Mouse (Mus musculus) intestine, embryonic 15.5 days (tissue): ENCODE results near the gene Lcn2. TPM values are rescaled to one million over a fixed set of nuclear protein-coding genes. Genes with fewer than 3 reads are reported as not detected.

Experiments used
- ATAC-seq: fragments of 200-750 bp; cut with Nextera tagmentation; 2 replicates; pipeline ENCODE4 v1.8.0; 2017; ENCODE audit warnings: moderate TSS enrichment, moderate library complexity
- H3K27ac ChIP-seq: fragments of 300-500 bp; sonication (generic); 2 replicates; pipeline ENCODE4 v1.5.1; 2015; ENCODE audit warnings: mild to moderate bottlenecking, inconsistent platforms
- H3K27me3 ChIP-seq: fragments of 300-500 bp; sonication (generic); replicated peaks from 2 replicates; pipeline ENCODE4 v1.6.1; 2015; ENCODE audit warnings: inconsistent platforms
- H3K36me3 ChIP-seq: fragments of 300-500 bp; sonication (generic); 2 replicates; pipeline ENCODE4 v1.6.1; 2015; ENCODE audit warnings: inconsistent platforms
- H3K4me1 ChIP-seq: fragments of 300-500 bp; sonication (generic); replicated peaks from 2 replicates; pipeline ENCODE4 v1.6.1; 2015; ENCODE audit warnings: inconsistent platforms
- H3K4me2 ChIP-seq: fragments of 300-500 bp; sonication (generic); replicated peaks from 2 replicates; pipeline ENCODE4 v1.6.1; 2015; ENCODE audit warnings: mild to moderate bottlenecking, inconsistent platforms
- H3K4me3 ChIP-seq: fragments of 300-500 bp; sonication (generic); replicated peaks from 2 replicates; pipeline ENCODE4 v1.5.1; 2015; ENCODE audit warnings: inconsistent platforms
- H3K9ac ChIP-seq: fragments of 300-500 bp; sonication (generic); 2 replicates; pipeline ENCODE4 v1.6.1; 2015; ENCODE audit warnings: inconsistent platforms
- H3K9me3 ChIP-seq: fragments of 300-500 bp; sonication (generic); 2 replicates; pipeline ENCODE4 v1.6.1; 2016; ENCODE audit warnings: inconsistent platforms
- WGBS: fragments of 180-500 bp; shearing (Covaris S2); methylation state at CpG from one replicate; pipeline ENCODE4 v1.1.7; 2015; 5-methylcytosine and 5-hydroxymethylcytosine counted together
- polyA plus RNA-seq: library from polyadenylated mRNA; unstranded; fragments of >200 nt; fragmentation: Nextera tagmentation; extraction: Ambion mirVana; gene quantifications from 2 replicates; pipeline ENCODE4 v1.2.1, GENCODE M21; 2015

Gene Lcn2
- polyA plus RNA-seq, 1 experiment from 2014 or later, result 1.8 TPM

GRCm38 (mm10) chr2:32408429-32409424, 20.7 kb upstream of the Lcn2 start:
- no peak overlapping the region for H3K27ac ChIP-seq
- H3K4me1 ChIP-seq, result 0 out of 2 replicates have a peak, but pooled peaks cover 5% of the 10 kb centered on the region
- no peak overlapping the region for H3K4me3 ChIP-seq
- no peaks in the 10 kb centered on the region for H3K36me3 ChIP-seq
- H3K9ac ChIP-seq, result no peak overlapping the region
- peak; percentile 21; the same call in 1 of the 2 replicates for ATAC-seq
- 61% methylated on average over 25 of the region's 25 CpGs for WGBS
- no peak overlapping the region for H3K4me2 ChIP-seq
- H3K27me3 ChIP-seq, result no peaks in the 10 kb centered on the region
- H3K9me3 ChIP-seq, result no peaks in the 10 kb centered on the region

GRCm38 (mm10) chr2:32407144-32407824, 19.2 kb upstream of the Lcn2 start:
- H3K27me3 ChIP-seq, result no peaks in the 10 kb centered on the region
- H3K4me2 ChIP-seq, result no peak overlapping the region
- ATAC-seq, result no peak
- peaks cover 6% of the 10 kb centered on the region for H3K36me3 ChIP-seq
- WGBS, result 82% methylated on average over 7 of the region's 7 CpGs
- H3K4me3 ChIP-seq, result no peak overlapping the region
- no peak overlapping the region for H3K27ac ChIP-seq
- H3K9ac ChIP-seq, result no peak overlapping the region
- no peaks in the 10 kb centered on the region for H3K9me3 ChIP-seq
- 0 out of 2 replicates have a peak, but pooled peaks cover 5% of the 10 kb centered on the region for H3K4me1 ChIP-seq

- Histone ChIP-seq H3K27me3 (no peaks in the 10 kb centered on the region), H3K4me3 (no peak overlapping the region), H3K4me1 (peaks cover 9% of the 10 kb centered on the region; the same call in 1 of the 2 replicates), H3K4me2 (no peak overlapping the region), H3K9ac (no peak overlapping the region), H3K36me3 (peaks cover 20% of the 10 kb centered on the region), H3K27ac (no peak overlapping the region), H3K9me3 (no peaks in the 10 kb centered on the region)
- ATAC-seq, result 0 out of 2 replicates have a peak, but pooled peaks have one; percentile 18
- WGBS, result 12% methylated on average over 2 of the region's 2 CpGs
Measured at GRCm38 (mm10) chr2:32404663-32405062, 16.6 kb upstream of the Lcn2 start.

- Histone ChIP-seq H3K4me2 (peak overlapping the region; percentile 90), H3K4me1 (peaks cover 23% of the 10 kb centered on the region), H3K9ac (peak overlapping the region; percentile 86), H3K27me3 (no peaks in the 10 kb centered on the region), H3K9me3 (no peaks in the 10 kb centered on the region), H3K27ac (peak overlapping the region; percentile 89), H3K4me3 (peak overlapping the region; percentile 98), H3K36me3 (peaks cover 8% of the 10 kb centered on the region; the same call in 1 of the 2 replicates)
- WGBS, result 0% methylated on average over 15 of the region's 15 CpGs
- ATAC-seq, result no peak
Measured at GRCm38 (mm10) chr2:32396695-32397094, 8.6 kb upstream of the Lcn2 start.

GRCm38 (mm10) chr2:32395946-32396621, 8.0 kb upstream of the Lcn2 start:
- ATAC-seq, result peak; percentile 95
- peak overlapping the region; percentile 86 for H3K9ac ChIP-seq

GRCm38 (mm10) chr2:32395484-32395945, 7.5 kb upstream of the Lcn2 start, which contains the start of gene Ptges2:
Gene Ptges2, plus strand, starts transcription at chr2:32395896.
- ATAC-seq, result peak; percentile 90
- H3K4me2 ChIP-seq, result peak within 1 kb of the TSS; percentile 90

More at GRCm38 (mm10) chr2:32395946-32396621, 8.0 kb upstream of the Lcn2 start:
- H3K36me3 ChIP-seq, result peaks cover 5% of the 10 kb centered on the region; the same call in 1 of the 2 replicates
- H3K4me1 ChIP-seq, result peaks cover 23% of the 10 kb centered on the region
- WGBS, result under 1% methylated on average over 59 of the region's 59 CpGs
- no peaks in the 10 kb centered on the region for H3K27me3 ChIP-seq
- H3K27ac ChIP-seq, result peak overlapping the region; percentile 89
- no peaks in the 10 kb centered on the region for H3K9me3 ChIP-seq
- peak overlapping the region; percentile 98 for H3K4me3 ChIP-seq
- H3K4me2 ChIP-seq, result peak overlapping the region; percentile 90

GRCm38 (mm10) chr2:32394973-32395372, 6.9 kb upstream of the Lcn2 start:
- Histone ChIP-seq H3K4me1 (peaks cover 22% of the 10 kb centered on the region), H3K4me2 (peak overlapping the region; percentile 90), H3K27ac (peak overlapping the region; percentile 89), H3K27me3 (no peaks in the 10 kb centered on the region), H3K4me3 (peak overlapping the region; percentile 98), H3K9me3 (no peaks in the 10 kb centered on the region), H3K36me3 (no peaks in the 10 kb centered on the region), H3K9ac (peak overlapping the region; percentile 86)
- ATAC-seq, result peak; percentile 16
- 3% methylated on average over 8 of the region's 8 CpGs for WGBS

More at GRCm38 (mm10) chr2:32395484-32395945, 7.5 kb upstream of the Lcn2 start, which contains the start of gene Ptges2:
- Histone ChIP-seq H3K9ac (peak within 1 kb of the TSS; percentile 86), H3K36me3 (no peaks in the 10 kb centered on the region), H3K27ac (peak within 1 kb of the TSS; percentile 89), H3K9me3 (no peaks in the 10 kb centered on the region), H3K4me3 (peak within 1 kb of the TSS; percentile 98), H3K27me3 (no peaks in the 10 kb centered on the region), H3K4me1 (peaks cover 23% of the 10 kb centered on the region)
- under 1% methylated on average over 31 of the region's 31 CpGs for WGBS

GRCm38 (mm10) chr2:32392063-32392462, 4.0 kb upstream of the Lcn2 start:
- 90% methylated on average over 5 of the region's 5 CpGs for WGBS
- Histone ChIP-seq H3K9me3 (no peaks in the 10 kb centered on the region), H3K27me3 (no peaks in the 10 kb centered on the region), H3K4me1 (peaks cover 7% of the 10 kb centered on the region), H3K4me2 (no peak overlapping the region), H3K4me3 (no peak overlapping the region), H3K27ac (no peak overlapping the region), H3K9ac (no peak overlapping the region), H3K36me3 (no peaks in the 10 kb centered on the region)
- ATAC-seq, result no peak

GRCm38 (mm10) chr2:32390871-32391270, 2.8 kb upstream of the Lcn2 start:
- Histone ChIP-seq H3K36me3 (no peaks in the 10 kb centered on the region), H3K9me3 (no peaks in the 10 kb centered on the region), H3K27ac (no peak overlapping the region), H3K4me3 (no peak overlapping the region), H3K9ac (no peak overlapping the region), H3K27me3 (no peaks in the 10 kb centered on the region), H3K4me1 (peaks cover 4% of the 10 kb centered on the region; the same call in 1 of the 2 replicates), H3K4me2 (no peak overlapping the region)
- WGBS, result 67% methylated on average over 8 of the region's 8 CpGs
- no peak for ATAC-seq

- H3K9me3 ChIP-seq, result no peaks in the 10 kb centered on the region
- 74% methylated on average over 2 of the region's 2 CpGs for WGBS
- no peak overlapping the region for H3K27ac ChIP-seq
- H3K4me2 ChIP-seq, result no peak overlapping the region
- no peak overlapping the region for H3K4me3 ChIP-seq
- H3K9ac ChIP-seq, result no peak overlapping the region
- ATAC-seq, result no peak
- no peaks in the 10 kb centered on the region for H3K36me3 ChIP-seq
- H3K4me1 ChIP-seq, result no peaks in the 10 kb centered on the region
- H3K27me3 ChIP-seq, result no peaks in the 10 kb centered on the region
Measured at GRCm38 (mm10) chr2:32389157-32389556, 1.1 kb upstream of the Lcn2 start.

GRCm38 (mm10) chr2:32382689-32383088, 5.4 kb downstream of the Lcn2 start:
- no peak for ATAC-seq
- H3K36me3 ChIP-seq, result peaks cover 16% of the 10 kb centered on the region
- no peak overlapping the region for H3K27ac ChIP-seq
- H3K4me1 ChIP-seq, result peaks cover 9% of the 10 kb centered on the region; the same call in 1 of the 2 replicates
- peak overlapping the region; percentile 65; the same call in 1 of the 2 replicates for H3K4me3 ChIP-seq
- 0 out of 2 replicates have a peak, but pooled peaks cover 6% of the 10 kb centered on the region for H3K27me3 ChIP-seq
- no peak overlapping the region for H3K9ac ChIP-seq
- H3K9me3 ChIP-seq, result no peaks in the 10 kb centered on the region
- WGBS, result 76% methylated on average over 2 of the region's 2 CpGs
- no peak overlapping the region for H3K4me2 ChIP-seq
